Mouse (Mus musculus): ENCODE data around the gene Ptprd. TPM values are rescaled to one million over a fixed set of nuclear protein-coding genes. Genes with fewer than 3 reads are reported as not detected.
A peak's percentile ranks its signal among the peaks of the same experiment; 100 is the strongest.
"Not testable (repeated sequence)": the region's sequence is repeated elsewhere in the genome, so short reads cannot be mapped to it uniquely, and the experiment has no call there.

The Ptprd gene
- total RNA-seq, 2 experiments from 2014 or later, result 89.2 to 120 TPM

DNA sequence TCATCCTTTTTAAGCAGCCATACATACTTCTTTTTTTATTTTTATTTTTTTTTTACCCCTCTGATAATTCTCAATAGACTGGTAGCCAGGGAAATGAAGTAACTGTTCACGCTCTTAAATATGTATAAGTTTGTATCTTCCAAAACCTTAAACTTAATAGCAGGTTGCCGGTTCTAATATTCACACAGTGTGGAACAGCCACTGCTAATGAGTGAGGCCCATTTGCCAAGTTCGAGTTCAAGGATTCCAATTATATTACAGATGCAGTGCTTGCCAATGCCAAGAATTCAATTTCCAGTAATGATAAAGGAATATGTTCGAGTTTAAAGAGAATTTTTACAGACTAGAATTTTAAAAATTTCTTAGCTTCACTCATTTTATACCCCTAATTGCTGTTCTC is 322.3 kb downstream of the Ptprd start:
- DNase-seq, result no peak

DNA sequence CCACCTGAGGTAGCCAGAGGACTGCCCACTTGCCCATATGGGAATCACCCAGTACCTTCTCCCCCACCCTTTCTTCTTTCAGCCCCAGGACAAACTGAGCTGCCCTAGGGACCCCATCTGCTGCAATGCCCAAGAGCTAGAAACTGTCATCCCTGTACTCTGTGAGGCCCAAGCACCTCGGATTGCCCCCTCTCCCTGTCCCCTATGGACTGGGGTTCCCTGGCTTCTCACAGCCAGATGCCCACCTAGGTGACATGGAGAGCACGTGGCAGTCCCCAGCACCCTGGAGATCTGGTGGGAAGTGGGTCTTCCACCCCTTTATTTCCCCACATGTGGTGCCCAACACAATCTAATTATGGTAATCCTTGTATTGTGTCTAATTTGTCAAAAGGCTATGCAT is 331.5 kb downstream of the Ptprd start:
- DNase-seq, result no peak

DNA sequence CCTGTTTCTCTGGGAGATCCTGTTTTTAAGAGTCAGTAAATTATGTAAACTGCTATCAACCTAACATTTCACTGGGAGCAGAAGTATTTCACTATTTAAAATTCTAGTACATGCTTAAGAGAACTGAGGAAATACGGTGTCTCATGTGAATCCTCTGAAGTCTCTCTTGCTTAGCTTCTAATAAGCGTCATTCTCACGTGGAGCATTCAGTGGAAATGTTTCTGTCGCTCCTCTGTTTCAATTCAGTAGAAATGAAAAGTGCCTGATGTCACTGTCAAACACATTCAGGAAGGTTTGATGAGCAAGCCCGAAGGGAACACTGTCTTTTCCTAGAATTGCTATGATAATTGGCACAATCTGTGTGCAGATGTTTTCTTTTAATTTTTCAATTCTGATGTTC is 350.5 kb downstream of the Ptprd start:
- DNase-seq, result no peak

DNA sequence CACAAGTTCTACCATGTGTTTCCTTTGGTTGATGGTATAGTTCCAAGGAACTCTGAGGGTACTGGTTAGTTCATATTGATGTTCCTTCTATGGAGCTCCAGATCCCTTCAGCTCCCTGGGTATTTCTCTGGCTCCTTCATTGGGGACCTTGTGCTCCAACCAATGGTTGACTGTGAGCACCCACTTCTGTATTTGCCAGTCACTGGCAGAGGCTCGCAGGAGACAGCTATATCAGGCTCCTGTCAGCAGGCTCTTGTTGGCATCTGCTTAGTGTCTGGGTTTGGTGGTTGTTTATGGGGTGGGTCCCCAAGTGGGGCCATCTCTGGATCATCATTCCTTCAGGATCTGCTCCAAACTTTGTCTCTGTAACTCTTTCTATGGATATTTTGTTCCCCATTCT is 414.4 kb downstream of the Ptprd start:
- not testable (repeated sequence) for DNase-seq

DNA sequence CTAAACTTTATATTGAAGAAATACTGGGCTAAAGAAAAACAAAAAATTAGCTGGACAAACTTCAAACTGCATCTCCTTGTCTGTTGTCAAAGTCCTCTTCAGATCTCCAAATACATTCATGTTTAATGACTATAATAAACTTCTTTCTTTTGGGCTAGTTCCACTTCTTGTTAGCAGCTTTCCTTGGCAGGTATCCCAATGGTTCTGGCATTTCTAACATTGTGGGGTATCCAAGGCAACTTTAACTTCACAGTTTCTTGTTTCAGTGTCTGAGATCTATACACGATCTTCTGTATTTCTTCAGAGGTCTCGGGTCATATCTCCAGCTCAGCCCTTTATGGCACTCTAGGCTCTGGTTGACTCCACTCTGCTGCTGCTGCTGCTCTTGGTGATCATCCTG is 434.5 kb downstream of the Ptprd start:
- no peak for DNase-seq

GRCm38 (mm10) chr4:77763790-77764189 is 448.0 kb downstream of the Ptprd start:
- DNase-seq, result no peak

DNA sequence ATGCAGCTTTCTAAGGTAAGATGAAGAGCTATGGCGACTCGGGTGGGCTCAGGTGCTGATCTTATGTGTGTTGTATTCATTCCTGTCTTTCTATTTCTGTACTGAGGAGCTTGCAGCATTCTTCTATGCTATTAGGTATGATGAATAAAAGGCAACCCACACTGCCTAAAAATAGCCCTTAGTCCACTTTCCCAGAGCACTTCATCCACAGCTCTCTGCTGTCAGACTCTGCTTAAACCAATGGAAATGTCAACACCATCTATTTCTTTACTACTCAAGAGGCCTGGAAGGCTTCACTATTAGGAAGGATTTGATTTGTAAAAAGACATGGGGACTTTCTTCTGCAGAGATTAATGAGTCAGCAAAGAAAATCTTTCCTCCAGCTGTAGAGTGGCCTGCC is 468.4 kb downstream of the Ptprd start:
- no peak for DNase-seq

- no peak for DNase-seq
These were observed 489.9 kb downstream of the Ptprd start for GRCm38 (mm10) chr4:77721908-77722307.

- no peak for DNase-seq
These were observed 494.0 kb downstream of the Ptprd start for GRCm38 (mm10) chr4:77717792-77718191.

- no peak for DNase-seq
These were observed 501.5 kb downstream of the Ptprd start for GRCm38 (mm10) chr4:77710231-77710630.

DNA sequence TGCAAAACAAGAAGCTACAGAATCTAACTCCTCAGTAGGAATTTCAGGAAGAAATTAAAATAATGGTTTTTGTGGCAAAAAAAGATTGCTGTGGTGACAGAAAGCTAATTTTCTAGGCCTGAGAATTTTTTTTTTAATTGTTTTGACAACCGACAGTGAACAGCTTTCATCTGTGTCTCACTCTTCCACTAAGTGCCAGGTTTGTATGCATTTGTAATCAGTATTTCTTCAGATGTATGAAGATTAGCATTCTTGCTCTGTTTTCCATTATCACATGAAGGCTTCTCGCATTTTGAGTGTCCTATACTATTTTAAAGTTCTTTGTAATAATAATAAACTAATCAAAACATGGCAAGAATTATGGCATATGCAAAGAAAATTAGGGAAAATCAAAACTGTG is 513.5 kb downstream of the Ptprd start:
- no peak for DNase-seq

- DNase-seq, result no peak
These were observed 536.0 kb downstream of the Ptprd start for GRCm38 (mm10) chr4:77675798-77676197.

DNA sequence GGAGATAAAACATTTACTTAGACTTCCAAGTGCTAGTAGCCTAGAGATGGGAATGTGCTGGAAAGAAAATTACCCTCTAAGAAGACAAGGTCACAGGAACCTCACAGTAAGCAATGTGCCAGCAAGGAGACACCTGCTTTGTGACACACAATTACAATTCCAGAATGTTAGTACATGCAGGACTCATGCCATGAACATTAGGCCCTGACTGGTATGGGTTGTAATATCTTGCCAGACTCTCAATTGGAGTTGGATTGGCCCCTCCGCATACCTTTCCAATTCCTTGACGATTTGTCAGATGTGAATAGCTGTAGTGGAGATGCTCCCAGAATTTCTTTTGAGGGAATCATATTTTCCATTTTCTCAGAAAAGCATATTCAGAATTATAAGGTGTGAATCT is 547.0 kb downstream of the Ptprd start:
- DNase-seq, result no peak

GRCm38 (mm10) chr4:77662309-77662708 is 549.5 kb downstream of the Ptprd start:
- no peak for DNase-seq

- DNase-seq, result no peak
These were observed 556.1 kb downstream of the Ptprd start for GRCm38 (mm10) chr4:77655669-77656068.

GRCm38 (mm10) chr4:77649615-77650325 is 562.0 kb downstream of the Ptprd start:
- DNase-seq, result no peak

- no peak for DNase-seq
These were observed 562.9 kb downstream of the Ptprd start for GRCm38 (mm10) chr4:77648911-77649310.

GRCm38 (mm10) chr4:77647451-77648137 is 564.2 kb downstream of the Ptprd start:
- peak; percentile 1 to 35 for DNase-seq

- peak; percentile 14 to 26 for DNase-seq
These were observed 567.3 kb downstream of the Ptprd start for GRCm38 (mm10) chr4:77644435-77644834.

- no peak for DNase-seq
These were observed 571.7 kb downstream of the Ptprd start for GRCm38 (mm10) chr4:77640022-77640421.

GRCm38 (mm10) chr4:77613129-77613528 is 598.6 kb downstream of the Ptprd start:
- no peak for DNase-seq

GRCm38 (mm10) chr4:77586624-77587023 is 625.1 kb downstream of the Ptprd start:
- DNase-seq, result no peak

GRCm38 (mm10) chr4:77586222-77586621 is 625.5 kb downstream of the Ptprd start:
- DNase-seq, result no peak
